Mouse (Mus musculus): ENCODE results near the gene Rcbtb2.

GRCm38 (mm10) chr14:73141800-73142199 lies 19.0 kb downstream of the Rcbtb2 start:
- TF ChIP-seq POLR2AphosphoS2 (IDR thresholded peaks at IDR 0.05; ENCODE audit: insufficient read length, low read depth) (no peak), POLR2A (IDR thresholded peaks at IDR 0.05; ENCODE audit: insufficient read length, low read depth) (no peak)

Measured in myocyte (in vitro differentiated cells).